ENCODE assay signal across 23 mouse cellular contexts in genomic region chr16:95214251-95215197, GRCm38 (mm10). TPM values are rescaled to one million over a fixed set of nuclear protein-coding genes. Genes with fewer than 3 reads are reported as not detected.
DNase-seq lines count a peak whose midpoint lies in the region; ATAC-seq and TF ChIP-seq lines count a peak whose summit lies in the region.
"Had no signal": no experiment of that assay in that cellular context is flagged by ENCODE, and none has a peak within 500 bp of the region (broad histone marks: within the 10 kb centered on the region; RNA-seq: fewer than 3 reads in every experiment).

No protein-coding gene starts in this region.

- no peaks in the 10 kb centered on the region for H3K9me3 ChIP-seq in heart, embryonic 11.5 days (replicated peaks; ENCODE audit: control insufficient read depth, low read length)
- H3K9me3 ChIP-seq in midbrain, embryonic 10.5 days (replicated peaks) = no peaks in the 10 kb centered on the region
- no peaks in the 10 kb centered on the region for H3K9me3 ChIP-seq in midbrain, postnatal 0 days (ENCODE audit: low read length)
- H3K9me3 ChIP-seq in stomach, embryonic 16.5 days (replicated peaks; ENCODE audit: control insufficient read depth, low read length) = no peaks in the 10 kb centered on the region
- H3K9me3 ChIP-seq: embryonic facial prominence, embryonic 10.5 days; embryonic facial prominence, embryonic 12.5 days; forebrain, embryonic 13.5 days; forebrain, embryonic 15.5 days; G1E had no signal

- H3K9ac ChIP-seq in heart, embryonic 11.5 days (ENCODE audit: low read depth, low read length) = no peak overlapping the region
- H3K9ac ChIP-seq in midbrain, postnatal 0 days (replicated peaks; ENCODE audit: low read length, poor library complexity, severe bottlenecking) = no peak overlapping the region
- no peak overlapping the region for H3K9ac ChIP-seq in stomach, embryonic 16.5 days (ENCODE audit: low read length)
- H3K9ac ChIP-seq: embryonic facial prominence, embryonic 12.5 days; forebrain, embryonic 13.5 days; forebrain, embryonic 15.5 days had no signal

- ATAC-seq in heart, embryonic 11.5 days (replicated peaks; ENCODE audit: insufficient number of reproducible peaks, low FRiP score, low TSS enrichment) = no peak
- no peak for ATAC-seq in midbrain, postnatal 0 days (ENCODE audit: low FRiP score)
- ATAC-seq in stomach, embryonic 16.5 days (ENCODE audit: insufficient read depth, low FRiP score) = peak; percentile 29; the same call in 1 of the 2 replicates
- ATAC-seq: activated CD4-positive, CD25-positive, alpha-beta regulatory T cell, adult 4 months; forebrain, embryonic 13.5 days; forebrain, embryonic 15.5 days; Patski had no signal

- peak; percentile 66 for DNase-seq in heart, adult 11 months
- no peak for DNase-seq in midbrain, embryonic 10.5 days (ENCODE audit: low spot score)
- DNase-seq in midbrain, postnatal 0 days (ENCODE audit: low spot score) = no peak
- DNase-seq in 416B (ENCODE audit: low read depth) = peak; percentile 14
- DNase-seq in yolk sac, embryonic 10.5 days (ENCODE audit: low spot score) = no peak
- no peak for DNase-seq in ovary, postnatal 14 days (ENCODE audit: low spot score)
- DNase-seq: adrenal gland, adult 8-10 months; adrenal gland, postnatal 14 days; adrenal gland, postnatal 36 days; cerebellum, adult 11-12 months; cerebellum, adult 2 months; cerebellum, adult 9-10 months; cerebellum, postnatal 10 days; cerebellum, postnatal 25 days had no signal

- H3K27me3 ChIP-seq in heart, embryonic 11.5 days (ENCODE audit: control insufficient read depth, insufficient read depth, low read length) = no peaks in the 10 kb centered on the region
- H3K27me3 ChIP-seq in midbrain, embryonic 10.5 days (ENCODE audit: low read depth, poor library complexity, severe bottlenecking) = no peaks in the 10 kb centered on the region
- no peaks in the 10 kb centered on the region for H3K27me3 ChIP-seq in midbrain, postnatal 0 days (ENCODE audit: insufficient read depth, low read length)
- H3K27me3 ChIP-seq in stomach, embryonic 16.5 days (ENCODE audit: control insufficient read depth, insufficient read depth, low read length) = no peaks in the 10 kb centered on the region
- H3K27me3 ChIP-seq: embryonic facial prominence, embryonic 12.5 days; forebrain, embryonic 13.5 days; forebrain, embryonic 15.5 days; Patski had no signal

- TF ChIP-seq CTCF in midbrain, postnatal 0 days (IDR thresholded peaks at IDR 0.05) = no peak

- H3K4me2 ChIP-seq in heart, embryonic 11.5 days = no peak overlapping the region
- no peak overlapping the region for H3K4me2 ChIP-seq in midbrain, postnatal 0 days (ENCODE audit: low read depth, low read length, poor library complexity, severe bottlenecking)
- H3K4me2 ChIP-seq in stomach, embryonic 16.5 days (ENCODE audit: low read depth, low read length) = no peak overlapping the region
- H3K4me2 ChIP-seq: embryonic facial prominence, embryonic 12.5 days; forebrain, embryonic 13.5 days; forebrain, embryonic 15.5 days had no signal

- H3K27ac ChIP-seq in heart, embryonic 11.5 days (ENCODE audit: low read depth, low read length) = no peak overlapping the region
- H3K27ac ChIP-seq in midbrain, embryonic 10.5 days (replicated peaks) = peak overlapping the region; percentile 33
- H3K27ac ChIP-seq in midbrain, postnatal 0 days (ENCODE audit: low read depth, low read length) = no peak overlapping the region
- peak overlapping the region; percentile 44 for H3K27ac ChIP-seq in stomach, embryonic 16.5 days (ENCODE audit: low read length)
- H3K27ac ChIP-seq: embryonic facial prominence, embryonic 10.5 days; embryonic facial prominence, embryonic 12.5 days; forebrain, embryonic 13.5 days; forebrain, embryonic 15.5 days had no signal

- H3K4me3 ChIP-seq in heart, embryonic 11.5 days (ENCODE audit: low read depth, low read length) = no peak overlapping the region
- no peak overlapping the region for H3K4me3 ChIP-seq in midbrain, embryonic 10.5 days
- no peak overlapping the region for H3K4me3 ChIP-seq in midbrain, postnatal 0 days (ENCODE audit: low read depth, low read length)
- H3K4me3 ChIP-seq in stomach, embryonic 16.5 days (replicated peaks; ENCODE audit: low read length) = no peak overlapping the region
- H3K4me3 ChIP-seq: embryonic facial prominence, embryonic 10.5 days; embryonic facial prominence, embryonic 12.5 days; forebrain, embryonic 13.5 days; forebrain, embryonic 15.5 days had no signal

- no peaks in the 10 kb centered on the region for H3K4me1 ChIP-seq in heart, embryonic 11.5 days (ENCODE audit: control insufficient read depth, insufficient read depth, low read length)
- H3K4me1 ChIP-seq in midbrain, embryonic 10.5 days = peaks cover 13% of the 10 kb centered on the region
- H3K4me1 ChIP-seq in midbrain, postnatal 0 days (ENCODE audit: insufficient read depth, low read length) = no peaks in the 10 kb centered on the region
- peaks cover 9% of the 10 kb centered on the region; the same call in 1 of the 2 replicates for H3K4me1 ChIP-seq in stomach, embryonic 16.5 days (ENCODE audit: control insufficient read depth, insufficient read depth, low read length)
- H3K4me1 ChIP-seq: embryonic facial prominence, embryonic 12.5 days; forebrain, embryonic 13.5 days; forebrain, embryonic 15.5 days had no signal

- no peaks in the 10 kb centered on the region for H3K36me3 ChIP-seq in heart, embryonic 11.5 days (ENCODE audit: control insufficient read depth, insufficient read depth, low read length)
- no peaks in the 10 kb centered on the region for H3K36me3 ChIP-seq in midbrain, embryonic 10.5 days
- H3K36me3 ChIP-seq in midbrain, postnatal 0 days (ENCODE audit: insufficient read depth, low read length) = no peaks in the 10 kb centered on the region
- H3K36me3 ChIP-seq in stomach, embryonic 16.5 days (ENCODE audit: control insufficient read depth, insufficient read depth, low read length) = no peaks in the 10 kb centered on the region
- H3K36me3 ChIP-seq: embryonic facial prominence, embryonic 10.5 days; embryonic facial prominence, embryonic 12.5 days; forebrain, embryonic 15.5 days; G1E had no signal

- 58% methylated on average over 7 of the region's 7 CpGs for WGBS in heart, embryonic 11.5 days (ENCODE audit: insufficient replicate concordance)
- WGBS in midbrain, embryonic 10.5 days = 83% methylated on average over 7 of the region's 7 CpGs
- WGBS in midbrain, postnatal 0 days = 69% methylated on average over 7 of the region's 7 CpGs
- 53% methylated on average over 7 of the region's 7 CpGs for WGBS in stomach, embryonic 16.5 days

RNA-seq across cellular contexts. Expression of gene Kcnj15, which starts 42.8 kb away (rescaled TPM):
- 0.53 and 0.73 TPM in 2 replicates for polyA plus RNA-seq in heart, embryonic 11.5 days (2014; fragmentation: Nextera tagmentation; extraction: Ambion mirVana)
- polyA plus RNA-seq in midbrain, embryonic 10.5 days (2016; fragmentation: Nextera tagmentation; extraction: Ambion mirVana) = 0.17 and 0.20 TPM in 2 replicates
- total RNA-seq in midbrain, postnatal 0 days (2014; rRNA removed) = 0.09 TPM in 1 of 2 replicates, not detected in the other
- 0.04 and 0.06 TPM in 2 replicates for polyA plus RNA-seq in midbrain, postnatal 0 days (2015; fragmentation: Nextera tagmentation; extraction: Ambion mirVana)
- polyA plus RNA-seq in stomach, embryonic 16.5 days (2015; fragmentation: Nextera tagmentation; extraction: Ambion mirVana) = 6.1 and 7.3 TPM in 2 replicates
- polyA plus RNA-seq: cerebellum, adult 2 months; G1E had no signal

Comparison
In these comparisons a context has a peak if more than half of its experiments do, and no peak if none do; other contexts are left out.
1. H3K27ac ChIP-seq: peak in midbrain, embryonic 10.5 days (single experiment) and stomach, embryonic 16.5 days (single experiment); none in heart, embryonic 11.5 days (single experiment) and midbrain, postnatal 0 days (single experiment).
2. DNase-seq: peak in heart, adult 11 months (single experiment) and 416B (single experiment); none in midbrain, embryonic 10.5 days (single experiment), midbrain, postnatal 0 days (single experiment), yolk sac, embryonic 10.5 days (single experiment) and ovary, postnatal 14 days (single experiment).